Mouse (Mus musculus) bone marrow macrophage, adult 2 months (primary cell): ENCODE measurements around the gene Rapgef4.

Experiments used
- CTCF ChIP-seq: IDR thresholded peaks from 2 replicates; pipeline ENCODE4 v1.5.1; 2012; ENCODE audit warnings: low read depth, mild to moderate bottlenecking, low read length, moderate library complexity
- POLR2A ChIP-seq: IDR thresholded peaks from 2 replicates; pipeline ENCODE4 v1.6.1; 2012; ENCODE audit warnings: mild to moderate bottlenecking, low read depth, low read length, borderline replicate concordance

GRCm38 (mm10) chr2:72015366-72015765, 34.3 kb downstream of the Rapgef4 start:
- no peak for TF ChIP-seq CTCF
- no peak for TF ChIP-seq POLR2A
